Mouse (Mus musculus): ENCODE data around the gene Tmem266. TPM values are rescaled to one million over a fixed set of nuclear protein-coding genes. Genes with fewer than 3 reads are reported as not detected.
A peak's percentile ranks its signal among the peaks of the same experiment; 100 is the strongest.

Gene Tmem266
- polyA plus RNA-seq, 1 experiment, result 6.3 TPM

- no peak for TF ChIP-seq POLR2A (IDR thresholded peaks at IDR 0.05; ENCODE audit: extremely low read depth, insufficient read depth, low read length)
- no peak for TF ChIP-seq CTCF (IDR thresholded peaks at IDR 0.05; ENCODE audit: extremely low read depth, insufficient read depth, low read length)
- no peaks in the 10 kb centered on the region; the same call in 1 of the 2 replicates for H3K4me1 ChIP-seq (ENCODE audit: control insufficient read depth, insufficient read depth, low read length)
- no peak overlapping the region for H3K27ac ChIP-seq (ENCODE audit: insufficient read depth, low read length)
- peak overlapping the region; percentile 92 for H3K4me3 ChIP-seq (ENCODE audit: insufficient read depth, low read length)
These were observed 512 bp downstream of the Tmem266 start for GRCm38 (mm10) chr9:55327234-55327615.

- TF ChIP-seq CTCF (IDR thresholded peaks at IDR 0.05; ENCODE audit: extremely low read depth, insufficient read depth, low read length) (no peak), POLR2A (IDR thresholded peaks at IDR 0.05; ENCODE audit: extremely low read depth, insufficient read depth, low read length) (no peak)
- no peak overlapping the region for H3K27ac ChIP-seq (ENCODE audit: insufficient read depth, low read length)
- H3K4me1 ChIP-seq (ENCODE audit: control insufficient read depth, insufficient read depth, low read length), result peaks cover 4% of the 10 kb centered on the region
- H3K4me3 ChIP-seq (ENCODE audit: insufficient read depth, low read length), result peak overlapping the region; percentile 7; the same call in 1 of the 2 replicates
These were observed 1.6 kb downstream of the Tmem266 start for GRCm38 (mm10) chr9:55328151-55328918.

- TF ChIP-seq CTCF (IDR thresholded peaks at IDR 0.05; ENCODE audit: extremely low read depth, insufficient read depth, low read length) (no peak), POLR2A (IDR thresholded peaks at IDR 0.05; ENCODE audit: extremely low read depth, insufficient read depth, low read length) (no peak)
- Histone ChIP-seq H3K27ac (ENCODE audit: insufficient read depth, low read length) (no peak overlapping the region), H3K4me1 (ENCODE audit: control insufficient read depth, insufficient read depth, low read length) (peaks cover 4% of the 10 kb centered on the region), H3K4me3 (ENCODE audit: insufficient read depth, low read length) (no peak overlapping the region)
These were observed 2.7 kb downstream of the Tmem266 start for GRCm38 (mm10) chr9:55329401-55329800.

GRCm38 (mm10) chr9:55332476-55332875 is 5.8 kb downstream of the Tmem266 start:
- H3K4me3 ChIP-seq (ENCODE audit: insufficient read depth, low read length), result no peak overlapping the region
- no peak for TF ChIP-seq CTCF (IDR thresholded peaks at IDR 0.05; ENCODE audit: extremely low read depth, insufficient read depth, low read length)
- TF ChIP-seq POLR2A (IDR thresholded peaks at IDR 0.05; ENCODE audit: extremely low read depth, insufficient read depth, low read length), result no peak
- no peak overlapping the region for H3K27ac ChIP-seq (ENCODE audit: insufficient read depth, low read length)
- peaks cover 4% of the 10 kb centered on the region for H3K4me1 ChIP-seq (ENCODE audit: control insufficient read depth, insufficient read depth, low read length)

GRCm38 (mm10) chr9:55332949-55333348 is 6.2 kb downstream of the Tmem266 start:
- no peak for TF ChIP-seq CTCF (IDR thresholded peaks at IDR 0.05; ENCODE audit: extremely low read depth, insufficient read depth, low read length)
- TF ChIP-seq POLR2A (IDR thresholded peaks at IDR 0.05; ENCODE audit: extremely low read depth, insufficient read depth, low read length), result no peak
- Histone ChIP-seq H3K4me3 (ENCODE audit: insufficient read depth, low read length) (no peak overlapping the region), H3K4me1 (ENCODE audit: control insufficient read depth, insufficient read depth, low read length) (peaks cover 4% of the 10 kb centered on the region), H3K27ac (ENCODE audit: insufficient read depth, low read length) (no peak overlapping the region)

- Histone ChIP-seq H3K4me3 (ENCODE audit: insufficient read depth, low read length) (no peak overlapping the region), H3K27ac (ENCODE audit: insufficient read depth, low read length) (no peak overlapping the region), H3K4me1 (ENCODE audit: control insufficient read depth, insufficient read depth, low read length) (no peaks in the 10 kb centered on the region)
- TF ChIP-seq POLR2A (IDR thresholded peaks at IDR 0.05; ENCODE audit: extremely low read depth, insufficient read depth, low read length), result no peak
- TF ChIP-seq CTCF (IDR thresholded peaks at IDR 0.05; ENCODE audit: extremely low read depth, insufficient read depth, low read length), result no peak
These were observed 17.5 kb downstream of the Tmem266 start for GRCm38 (mm10) chr9:55344165-55344564.

- Histone ChIP-seq H3K4me1 (ENCODE audit: control insufficient read depth, insufficient read depth, low read length) (no peaks in the 10 kb centered on the region), H3K27ac (ENCODE audit: insufficient read depth, low read length) (no peak overlapping the region), H3K4me3 (ENCODE audit: insufficient read depth, low read length) (no peak overlapping the region)
- TF ChIP-seq POLR2A (IDR thresholded peaks at IDR 0.05; ENCODE audit: extremely low read depth, insufficient read depth, low read length), result no peak
- TF ChIP-seq CTCF (IDR thresholded peaks at IDR 0.05; ENCODE audit: extremely low read depth, insufficient read depth, low read length), result no peak
These were observed 18.6 kb downstream of the Tmem266 start for GRCm38 (mm10) chr9:55345332-55345731.

- H3K27ac ChIP-seq (ENCODE audit: insufficient read depth, low read length), result no peak overlapping the region
- TF ChIP-seq POLR2A (IDR thresholded peaks at IDR 0.05; ENCODE audit: extremely low read depth, insufficient read depth, low read length) (no peak), CTCF (IDR thresholded peaks at IDR 0.05; ENCODE audit: extremely low read depth, insufficient read depth, low read length) (no peak)
- H3K4me3 ChIP-seq (ENCODE audit: insufficient read depth, low read length), result no peak overlapping the region
- no peaks in the 10 kb centered on the region for H3K4me1 ChIP-seq (ENCODE audit: control insufficient read depth, insufficient read depth, low read length)
These were observed 22.0 kb downstream of the Tmem266 start for GRCm38 (mm10) chr9:55348664-55349063.

GRCm38 (mm10) chr9:55354686-55355085 is 28.0 kb downstream of the Tmem266 start:
- peaks cover 4% of the 10 kb centered on the region; the same call in 1 of the 2 replicates for H3K4me1 ChIP-seq (ENCODE audit: control insufficient read depth, insufficient read depth, low read length)
- H3K27ac ChIP-seq (ENCODE audit: insufficient read depth, low read length), result no peak overlapping the region
- no peak overlapping the region for H3K4me3 ChIP-seq (ENCODE audit: insufficient read depth, low read length)
- TF ChIP-seq POLR2A (IDR thresholded peaks at IDR 0.05; ENCODE audit: extremely low read depth, insufficient read depth, low read length) (no peak), CTCF (IDR thresholded peaks at IDR 0.05; ENCODE audit: extremely low read depth, insufficient read depth, low read length) (no peak)

GRCm38 (mm10) chr9:55355270-55355834 is 28.6 kb downstream of the Tmem266 start:
- TF ChIP-seq POLR2A (IDR thresholded peaks at IDR 0.05; ENCODE audit: extremely low read depth, insufficient read depth, low read length) (no peak), CTCF (IDR thresholded peaks at IDR 0.05; ENCODE audit: extremely low read depth, insufficient read depth, low read length) (no peak)
- Histone ChIP-seq H3K4me1 (ENCODE audit: control insufficient read depth, insufficient read depth, low read length) (peaks cover 4% of the 10 kb centered on the region; the same call in 1 of the 2 replicates), H3K4me3 (ENCODE audit: insufficient read depth, low read length) (no peak overlapping the region), H3K27ac (ENCODE audit: insufficient read depth, low read length) (no peak overlapping the region)

All from cortical plate, adult 2 months (tissue).